Mouse (Mus musculus) forebrain, embryonic 14.5 days (tissue): Measurements from ENCODE around the gene Fto. TPM values are rescaled to one million over a fixed set of nuclear protein-coding genes. Genes with fewer than 3 reads are reported as not detected.

ENCODE experiments used
- ATAC-seq: fragments of 200-750 bp; cut with Nextera tagmentation; 2 replicates; pipeline ENCODE4 v1.8.0; 2017; ENCODE audit warnings: mild to moderate bottlenecking, moderate library complexity
- DNase-seq: peaks from one replicate; pipeline ENCODE4 v3.0.0-alpha.2; 2015; ENCODE audit warnings: low spot score
- H3K27ac ChIP-seq: fragments of 300-500 bp; sonication (generic); 2 replicates; pipeline ENCODE4 v1.5.1; 2014; ENCODE audit warnings: low read depth, mild to moderate bottlenecking, control low read depth, low read length, moderate library complexity
- H3K27me3 ChIP-seq: fragments of 300-500 bp; sonication (generic); replicated peaks from 2 replicates; pipeline ENCODE4 v1.6.1; 2014; ENCODE audit warnings: low read length, control low read depth, mixed read lengths; ENCODE audit not compliant: control insufficient read depth, insufficient read depth
- H3K36me3 ChIP-seq: fragments of 300-500 bp; sonication (generic); 2 replicates; pipeline ENCODE4 v1.6.1; 2014; ENCODE audit warnings: low read length, control low read depth; ENCODE audit not compliant: control insufficient read depth, insufficient read depth
- H3K4me1 ChIP-seq: fragments of 300-500 bp; sonication (generic); 2 replicates; pipeline ENCODE4 v1.6.1; 2014; ENCODE audit warnings: antibody characterized with exemption, low read length, control low read depth; ENCODE audit not compliant: control insufficient read depth, insufficient read depth
- H3K4me2 ChIP-seq: fragments of 300-500 bp; sonication (generic); 2 replicates; pipeline ENCODE4 v1.6.1; 2014; ENCODE audit warnings: mild to moderate bottlenecking, control low read depth, low read length
- H3K4me3 ChIP-seq: fragments of 300-500 bp; sonication (generic); 2 replicates; pipeline ENCODE4 v1.5.1; 2014; ENCODE audit warnings: low read depth, low read length, control low read depth
- H3K9ac ChIP-seq: fragments of 300-500 bp; sonication (generic); 2 replicates; pipeline ENCODE4 v1.6.1; 2014; ENCODE audit warnings: mild to moderate bottlenecking, low read length, control low read depth, moderate library complexity
- H3K9me3 ChIP-seq: fragments of 300-500 bp; sonication (generic); replicated peaks from 2 replicates; pipeline ENCODE4 v1.6.1; 2016; ENCODE audit warnings: low read length, control low read depth, mixed read lengths; ENCODE audit not compliant: control insufficient read depth
- WGBS: fragments of 180-500 bp; shearing (Covaris S2); extraction: QIAGEN DNeasy Blood & Tissue Kit; methylation state at CpG from one replicate; pipeline ENCODE4 v1.1.7; 2014; 5-methylcytosine and 5-hydroxymethylcytosine counted together
- polyA plus RNA-seq: library from polyadenylated mRNA; unstranded; fragments of >200 nt; fragmentation: Nextera tagmentation; extraction: Ambion mirVana; gene quantifications from 2 replicates; pipeline ENCODE4 v1.2.1, GENCODE M21; 2014

The Fto gene
- polyA plus RNA-seq, 1 experiment from 2014 or later = 103 TPM

DNA sequence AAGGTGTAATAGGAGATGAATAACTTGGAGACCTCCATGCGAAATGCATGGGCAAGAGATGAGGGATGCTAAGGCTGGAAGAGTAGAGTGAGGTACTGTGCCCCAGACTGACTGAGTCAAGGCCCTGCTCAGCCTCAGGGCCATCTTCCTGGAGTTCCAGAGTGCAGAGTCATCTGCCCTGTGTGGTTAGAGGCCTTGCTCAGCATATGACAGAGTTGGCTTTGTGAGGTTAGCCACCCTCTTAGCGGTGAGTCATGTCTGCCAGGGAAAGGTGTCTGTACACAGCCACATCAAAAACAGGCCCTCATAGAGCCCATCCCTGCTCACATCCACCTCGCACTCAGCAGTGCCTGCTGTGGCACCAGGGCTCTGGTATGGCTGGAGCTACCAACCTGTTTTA, 232.2 kb downstream of the Fto start:
- ATAC-seq (no peak), DNase-seq (no peak)
- no peaks in the 10 kb centered on the region for H3K4me1 ChIP-seq
- H3K9me3 ChIP-seq = no peaks in the 10 kb centered on the region
- no peak overlapping the region for H3K4me3 ChIP-seq
- 96% methylated on average over 3 of the region's 3 CpGs for WGBS
- H3K9ac ChIP-seq = no peak overlapping the region
- no peaks in the 10 kb centered on the region for H3K36me3 ChIP-seq
- no peaks in the 10 kb centered on the region for H3K27me3 ChIP-seq
- H3K4me2 ChIP-seq = no peak overlapping the region
- H3K27ac ChIP-seq = no peak overlapping the region

DNA sequence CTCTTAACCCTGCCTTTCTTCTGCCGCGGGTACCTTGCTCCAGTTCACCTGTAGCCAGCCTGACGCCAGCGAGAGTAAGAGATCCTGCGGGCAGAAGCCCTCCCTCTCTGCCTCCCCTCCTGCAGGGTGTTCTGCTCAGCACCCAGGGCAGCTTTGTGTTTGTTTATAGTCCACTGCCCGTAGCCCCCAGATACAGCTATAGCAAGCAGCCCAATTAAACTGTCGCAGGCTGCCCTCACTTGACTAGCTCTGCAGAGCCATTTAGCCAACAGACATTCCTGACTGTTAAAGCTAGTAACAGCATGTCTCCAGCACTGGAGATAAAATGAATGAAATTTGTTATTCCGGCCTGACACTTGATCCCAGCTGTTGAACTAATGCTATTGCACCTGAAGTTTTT, 233.3 kb downstream of the Fto start:
- Histone ChIP-seq H3K36me3 (no peaks in the 10 kb centered on the region), H3K4me1 (peaks cover 4% of the 10 kb centered on the region), H3K4me3 (no peak overlapping the region), H3K9me3 (no peaks in the 10 kb centered on the region), H3K4me2 (no peak overlapping the region), H3K27ac (no peak overlapping the region), H3K9ac (no peak overlapping the region), H3K27me3 (no peaks in the 10 kb centered on the region)
- no peak for DNase-seq
- no peak for ATAC-seq
- WGBS = 45% methylated on average over 8 of the region's 8 CpGs

DNA sequence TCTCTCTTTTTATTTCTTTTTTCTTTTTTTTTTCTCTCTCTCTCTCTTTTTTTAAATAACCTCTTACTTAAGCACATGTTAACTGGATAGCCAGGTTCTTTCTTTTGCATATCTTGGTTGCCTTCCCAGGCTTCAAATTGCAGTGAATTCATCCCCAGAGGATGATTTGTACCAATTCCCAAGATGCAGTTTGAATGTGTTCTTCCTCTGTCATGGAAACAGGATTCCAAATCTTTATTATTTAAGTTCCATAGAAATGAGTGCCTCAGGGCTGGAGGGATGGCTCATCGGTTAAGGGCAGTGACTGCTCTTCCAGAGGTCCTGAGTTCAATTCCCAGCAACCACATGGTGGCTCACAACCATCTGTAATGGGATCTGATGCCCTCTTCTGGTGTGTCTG, 236.8 kb downstream of the Fto start:
- Histone ChIP-seq H3K27ac (no peak overlapping the region), H3K9me3 (no peaks in the 10 kb centered on the region), H3K4me2 (no peak overlapping the region), H3K27me3 (no peaks in the 10 kb centered on the region), H3K4me1 (peaks cover 15% of the 10 kb centered on the region), H3K9ac (no peak overlapping the region), H3K4me3 (no peak overlapping the region), H3K36me3 (no peaks in the 10 kb centered on the region)
- ATAC-seq = no peak
- WGBS = 89% methylated on average over 1 of the region's 1 CpGs
- no peak for DNase-seq

DNA sequence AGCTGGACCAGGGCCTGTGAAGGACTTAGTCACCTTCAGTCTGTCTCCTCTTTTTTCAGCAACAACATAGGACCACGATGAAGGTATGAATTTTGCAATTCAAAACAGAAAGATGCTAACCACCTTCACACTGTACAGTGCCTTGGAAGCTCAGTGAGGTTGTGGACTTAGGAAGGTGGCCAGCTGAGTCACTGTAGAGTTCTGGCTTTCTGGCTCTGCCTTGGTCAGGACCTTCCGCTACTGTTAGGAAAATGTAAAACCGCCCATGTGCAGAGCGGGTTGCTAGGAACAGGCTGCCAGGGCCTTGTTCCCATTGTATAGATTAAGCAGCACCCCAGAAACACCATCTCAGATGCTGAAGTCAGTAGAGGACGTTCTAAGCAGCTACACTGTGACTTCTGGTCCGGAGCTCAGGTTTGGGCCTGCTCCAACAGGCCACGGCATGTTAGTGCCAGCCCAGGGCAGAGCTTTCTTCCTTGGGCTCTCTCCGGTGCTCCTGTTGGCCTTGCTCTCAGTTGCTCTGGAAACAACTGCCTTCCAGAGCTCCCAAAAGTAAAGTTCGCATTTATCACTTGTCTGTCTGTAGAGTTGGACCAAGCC, 237.9 kb downstream of the Fto start:
- Histone ChIP-seq H3K4me1 (peaks cover 15% of the 10 kb centered on the region), H3K9me3 (no peaks in the 10 kb centered on the region), H3K27ac (no peak overlapping the region), H3K36me3 (no peaks in the 10 kb centered on the region), H3K4me3 (no peak overlapping the region), H3K4me2 (no peak overlapping the region), H3K27me3 (no peaks in the 10 kb centered on the region), H3K9ac (no peak overlapping the region)
- DNase-seq (no peak), ATAC-seq (no peak)
- WGBS = 82% methylated on average over 9 of the region's 9 CpGs

DNA sequence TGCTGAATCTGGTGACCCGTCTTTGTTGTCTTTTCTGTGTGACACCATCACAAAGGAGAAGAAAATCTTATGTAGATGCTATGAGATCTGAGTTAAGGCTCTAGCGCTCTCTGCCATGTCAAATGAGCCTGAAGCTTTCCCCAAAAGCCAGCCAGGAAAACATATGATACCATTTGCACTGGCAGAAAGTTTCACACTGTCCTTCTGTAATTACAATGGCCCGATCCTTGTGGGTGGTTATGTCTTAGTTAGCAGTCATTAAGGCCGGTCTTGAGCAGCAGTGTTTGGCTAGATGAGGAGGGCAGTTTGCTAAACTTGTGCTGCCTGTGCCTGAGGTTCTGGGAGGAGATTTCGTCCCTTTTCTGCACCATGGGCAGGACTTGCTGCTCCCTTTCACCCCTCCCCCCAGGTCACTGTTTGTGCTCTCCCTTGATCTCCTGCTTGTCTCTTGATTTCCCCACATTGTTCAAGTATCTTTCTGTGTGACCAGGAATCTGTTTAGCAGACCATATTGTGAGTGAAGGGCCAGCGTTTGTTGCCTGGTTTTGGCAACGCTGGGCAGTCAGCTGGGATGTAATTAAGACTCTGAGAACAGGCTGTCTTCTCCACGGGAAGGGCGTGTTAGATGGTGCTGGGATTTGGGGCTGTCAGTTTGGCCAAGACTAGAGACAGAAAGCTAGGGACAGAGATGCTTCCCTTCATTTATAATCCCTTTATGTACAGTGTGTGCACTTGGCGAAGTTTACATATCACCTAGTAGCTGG, 238.6 kb downstream of the Fto start:
- Histone ChIP-seq H3K36me3 (no peaks in the 10 kb centered on the region), H3K27ac (no peak overlapping the region), H3K9me3 (no peaks in the 10 kb centered on the region), H3K4me1 (peaks cover 16% of the 10 kb centered on the region), H3K27me3 (no peaks in the 10 kb centered on the region), H3K9ac (no peak overlapping the region), H3K4me3 (no peak overlapping the region), H3K4me2 (no peak overlapping the region)
- WGBS = 30% methylated on average over 10 of the region's 10 CpGs
- DNase-seq (peak; percentile 67), ATAC-seq (peak; percentile 60; the same call in 1 of the 2 replicates)

DNA sequence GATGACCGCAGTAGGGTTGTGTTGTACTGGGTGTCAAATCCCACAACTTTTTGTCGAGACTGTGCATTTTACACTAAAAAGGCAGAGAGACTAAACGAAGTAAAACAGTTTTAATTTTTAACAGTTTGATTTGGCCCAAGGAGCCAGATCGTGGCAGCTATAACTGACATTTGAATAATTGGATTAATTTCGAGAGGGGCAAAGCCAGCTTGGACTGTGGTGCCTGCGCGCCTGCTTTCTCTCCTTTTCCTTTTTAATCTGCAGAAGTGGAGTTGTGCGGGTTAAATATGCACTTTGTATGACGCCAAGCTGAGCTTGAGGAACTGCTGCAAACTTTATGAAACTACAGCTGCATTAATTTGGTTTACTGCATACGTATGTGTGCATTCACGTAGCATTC, 239.3 kb downstream of the Fto start:
- ATAC-seq (no peak), DNase-seq (no peak)
- H3K4me2 ChIP-seq = no peak overlapping the region
- no peak overlapping the region for H3K4me3 ChIP-seq
- H3K36me3 ChIP-seq = no peaks in the 10 kb centered on the region
- H3K4me1 ChIP-seq = peaks cover 18% of the 10 kb centered on the region
- no peaks in the 10 kb centered on the region for H3K27me3 ChIP-seq
- no peaks in the 10 kb centered on the region for H3K9me3 ChIP-seq
- H3K27ac ChIP-seq = no peak overlapping the region
- H3K9ac ChIP-seq = no peak overlapping the region
- WGBS = 64% methylated on average over 11 of the region's 11 CpGs

DNA sequence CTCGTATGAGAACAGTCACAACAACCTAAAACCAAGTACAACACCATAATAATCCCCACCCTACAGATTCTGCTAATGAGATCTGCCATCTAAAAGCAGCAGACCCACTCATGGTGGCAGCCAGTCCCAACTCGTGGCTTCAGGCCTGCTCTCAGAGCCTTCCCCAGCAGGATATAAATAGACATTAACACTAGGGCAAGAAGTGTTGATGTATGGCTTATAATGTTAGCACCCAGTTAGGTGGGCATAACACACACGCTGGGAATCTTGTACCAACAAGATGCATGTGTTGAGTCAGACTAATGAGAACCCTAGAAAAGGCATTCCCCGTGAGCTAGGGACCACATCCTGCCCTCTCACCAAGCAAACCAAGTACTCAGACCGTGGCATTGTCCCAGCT, 240.1 kb downstream of the Fto start:
- DNase-seq (no peak), ATAC-seq (no peak)
- Histone ChIP-seq H3K4me1 (peaks cover 18% of the 10 kb centered on the region), H3K27me3 (no peaks in the 10 kb centered on the region), H3K27ac (no peak overlapping the region), H3K4me2 (no peak overlapping the region), H3K36me3 (no peaks in the 10 kb centered on the region), H3K4me3 (no peak overlapping the region), H3K9ac (no peak overlapping the region), H3K9me3 (no peaks in the 10 kb centered on the region)
- WGBS = 54% methylated on average over 5 of the region's 5 CpGs

DNA sequence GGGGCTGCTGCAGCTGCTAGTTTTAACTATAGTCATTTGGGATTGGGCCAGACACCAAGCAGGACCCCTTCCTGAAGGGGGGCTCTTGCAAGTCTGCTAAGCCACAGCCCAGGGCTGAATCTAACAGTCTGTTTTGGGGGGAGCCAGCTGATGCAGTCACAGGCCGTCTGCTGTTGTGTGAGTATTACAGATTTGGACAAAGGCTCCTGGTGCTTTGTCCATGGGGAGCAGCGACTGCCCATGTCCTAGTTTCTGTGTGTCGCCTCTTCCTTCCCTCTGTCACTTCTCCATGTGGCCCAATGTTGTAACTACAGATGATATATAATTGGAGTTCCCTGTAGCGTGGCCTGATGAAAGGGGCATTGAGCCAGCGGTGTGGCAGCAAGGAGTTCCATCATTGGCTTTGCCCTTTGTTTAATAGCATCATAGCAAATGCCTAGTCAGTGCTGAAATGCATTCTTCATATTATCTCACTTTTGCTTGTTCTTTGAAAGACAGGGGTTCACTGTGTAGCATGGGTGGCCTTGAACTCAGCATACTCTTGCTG, 243.8 kb downstream of the Fto start:
- WGBS = 75% methylated on average over 5 of the region's 5 CpGs
- H3K4me1 ChIP-seq = peaks cover 10% of the 10 kb centered on the region

DNA sequence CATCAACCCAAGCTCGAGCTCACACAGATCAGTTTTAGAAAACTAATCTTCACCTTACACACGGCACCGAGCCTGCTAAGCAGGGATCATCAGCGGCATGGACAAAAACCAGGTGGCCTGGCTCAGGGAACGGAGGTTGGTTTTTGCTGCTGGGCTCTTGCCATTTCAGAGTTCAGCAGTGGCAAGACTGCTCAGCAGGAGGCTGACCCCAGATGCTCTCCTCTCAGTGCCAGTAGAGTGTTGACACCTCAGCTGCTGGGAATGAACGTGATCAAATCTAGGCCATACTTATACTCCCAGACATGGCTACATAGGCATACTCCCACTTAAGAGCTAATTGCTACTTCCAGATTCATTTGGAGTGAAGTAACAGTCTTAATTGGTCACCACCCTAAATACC, 245.1 kb downstream of the Fto start:
- no peaks in the 10 kb centered on the region for H3K36me3 ChIP-seq
- no peaks in the 10 kb centered on the region for H3K27me3 ChIP-seq
- no peak overlapping the region for H3K9ac ChIP-seq
- DNase-seq = no peak
- no peak overlapping the region for H3K4me2 ChIP-seq
- no peaks in the 10 kb centered on the region for H3K9me3 ChIP-seq
- 77% methylated on average over 6 of the region's 6 CpGs for WGBS
- no peak for ATAC-seq
- H3K27ac ChIP-seq = no peak overlapping the region
- no peak overlapping the region for H3K4me3 ChIP-seq
- H3K4me1 ChIP-seq = peaks cover 4% of the 10 kb centered on the region; the same call in 1 of the 2 replicates

More for the DNA sequence above, 243.8 kb downstream of the Fto start:
- Histone ChIP-seq H3K4me3 (no peak overlapping the region), H3K9me3 (no peaks in the 10 kb centered on the region), H3K27me3 (no peaks in the 10 kb centered on the region), H3K36me3 (no peaks in the 10 kb centered on the region), H3K27ac (no peak overlapping the region), H3K4me2 (no peak overlapping the region), H3K9ac (no peak overlapping the region)
- no peak for ATAC-seq
- DNase-seq = no peak
